Comparison of ENCODE assay signal across 8 mouse cellular contexts in genomic region chr3:96813591-96814244, GRCm38 (mm10). TPM values are rescaled to one million over a fixed set of nuclear protein-coding genes. Genes with fewer than 3 reads are reported as not detected.
DNase-seq lines count a peak whose midpoint lies in the region; ATAC-seq and TF ChIP-seq lines count a peak whose summit lies in the region.

No protein-coding gene starts in this region.

- H3K4me1 ChIP-seq in embryonic facial prominence, embryonic 13.5 days = peaks cover 24% of the 10 kb centered on the region
- H3K4me1 ChIP-seq in embryonic facial prominence, embryonic 10.5 days = peaks cover 14% of the 10 kb centered on the region
- 0 out of 2 replicates have a peak, but pooled peaks cover 3% of the 10 kb centered on the region for H3K4me1 ChIP-seq in intestine, postnatal 0 days (replicated peaks; ENCODE audit: control insufficient read depth, insufficient read depth, low read length)
- H3K4me1 ChIP-seq in lung, adult 2 months (ENCODE audit: control insufficient read depth, insufficient read depth, low read length) = no peaks in the 10 kb centered on the region
- H3K4me1 ChIP-seq in forebrain, embryonic 15.5 days = peaks cover 4% of the 10 kb centered on the region; the same call in 1 of the 2 replicates

- no peak overlapping the region for H3K27ac ChIP-seq in embryonic facial prominence, embryonic 13.5 days
- H3K27ac ChIP-seq in embryonic facial prominence, embryonic 10.5 days (replicated peaks) = no peak overlapping the region
- H3K27ac ChIP-seq in intestine, postnatal 0 days (ENCODE audit: low read depth, low read length) = no peak overlapping the region
- no peak overlapping the region for H3K27ac ChIP-seq in forebrain, embryonic 15.5 days (replicated peaks)

- TF ChIP-seq CTCF in intestine, postnatal 0 days (IDR thresholded peaks at IDR 0.05; ENCODE audit: low read depth) = no peak
- no peak for TF ChIP-seq CTCF in lung, adult 2 months (IDR thresholded peaks at IDR 0.05; ENCODE audit: insufficient read depth, low read length)

- H3K9me3 ChIP-seq in embryonic facial prominence, embryonic 13.5 days = no peaks in the 10 kb centered on the region
- 0 out of 2 replicates have a peak, but pooled peaks cover 6% of the 10 kb centered on the region for H3K9me3 ChIP-seq in embryonic facial prominence, embryonic 10.5 days
- H3K9me3 ChIP-seq in intestine, postnatal 0 days (ENCODE audit: control insufficient read depth) = no peaks in the 10 kb centered on the region
- H3K9me3 ChIP-seq in forebrain, embryonic 15.5 days = no peaks in the 10 kb centered on the region

- 48% methylated on average over 7 of the region's 7 CpGs for WGBS in embryonic facial prominence, embryonic 13.5 days
- whole genome bisulfite sequencing in embryonic facial prominence, embryonic 10.5 days = 67% methylated on average over 7 of the region's 7 CpGs
- WGBS in intestine, postnatal 0 days = 40% methylated on average over 7 of the region's 7 CpGs
- 30% methylated on average over 7 of the region's 7 CpGs for WGBS in lung, adult 2 months
- 69% methylated on average over 7 of the region's 7 CpGs for WGBS in forebrain, embryonic 15.5 days

- DNase-seq in embryonic facial prominence, embryonic 10.5 days (ENCODE audit: low spot score) = no peak
- peak; percentile 56 for DNase-seq in 416B (ENCODE audit: low read depth)
- peak; percentile 36 for DNase-seq in lung, adult 2 months
- DNase-seq in left cerebral cortex, adult 9 months (ENCODE audit: low spot score in 2 of 2) = no peak
- no peak for DNase-seq in gastrocnemius, postnatal 25 days

- ATAC-seq in embryonic facial prominence, embryonic 13.5 days (ENCODE audit: insufficient number of reproducible peaks, insufficient read depth, low FRiP score, low TSS enrichment, low read depth) = no peak
- peak; percentile 37 for ATAC-seq in intestine, postnatal 0 days
- no peak for ATAC-seq in forebrain, embryonic 15.5 days (replicated peaks)

- TF ChIP-seq POLR2A in lung, adult 2 months (IDR thresholded peaks at IDR 0.05; ENCODE audit: borderline replicate concordance, extremely low read depth, low read depth, low read length) = no peak

- peak overlapping the region; percentile 40; the same call in 1 of the 2 replicates for H3K4me2 ChIP-seq in embryonic facial prominence, embryonic 13.5 days
- peak overlapping the region; percentile 59 for H3K4me2 ChIP-seq in intestine, postnatal 0 days (replicated peaks; ENCODE audit: low read depth)
- no peak overlapping the region for H3K4me2 ChIP-seq in forebrain, embryonic 15.5 days (replicated peaks)

- H3K36me3 ChIP-seq in embryonic facial prominence, embryonic 13.5 days = no peaks in the 10 kb centered on the region
- no peaks in the 10 kb centered on the region for H3K36me3 ChIP-seq in embryonic facial prominence, embryonic 10.5 days (replicated peaks)
- no peaks in the 10 kb centered on the region for H3K36me3 ChIP-seq in intestine, postnatal 0 days (ENCODE audit: control insufficient read depth, insufficient read depth)
- no peaks in the 10 kb centered on the region for H3K36me3 ChIP-seq in forebrain, embryonic 15.5 days

- H3K27me3 ChIP-seq in embryonic facial prominence, embryonic 13.5 days = no peaks in the 10 kb centered on the region
- no peaks in the 10 kb centered on the region for H3K27me3 ChIP-seq in embryonic facial prominence, embryonic 10.5 days (replicated peaks; ENCODE audit: low read depth, poor library complexity, severe bottlenecking)
- H3K27me3 ChIP-seq in intestine, postnatal 0 days (replicated peaks; ENCODE audit: control insufficient read depth, insufficient read depth, low read length) = no peaks in the 10 kb centered on the region
- H3K27me3 ChIP-seq in forebrain, embryonic 15.5 days = no peaks in the 10 kb centered on the region

- no peak overlapping the region for H3K9ac ChIP-seq in embryonic facial prominence, embryonic 13.5 days
- H3K9ac ChIP-seq in intestine, postnatal 0 days (ENCODE audit: low read depth, low read length) = 0 out of 2 replicates have a peak overlapping the region, but pooled peaks have one; percentile 17
- no peak overlapping the region for H3K9ac ChIP-seq in forebrain, embryonic 15.5 days (replicated peaks)

- H3K4me3 ChIP-seq in embryonic facial prominence, embryonic 13.5 days = no peak overlapping the region
- H3K4me3 ChIP-seq in embryonic facial prominence, embryonic 10.5 days = no peak overlapping the region
- no peak overlapping the region for H3K4me3 ChIP-seq in intestine, postnatal 0 days (ENCODE audit: low read depth, low read length)
- no peak overlapping the region for H3K4me3 ChIP-seq in lung, adult 2 months (replicated peaks; ENCODE audit: extremely low read depth, low read depth, low read length)
- H3K4me3 ChIP-seq in forebrain, embryonic 15.5 days = no peak overlapping the region

RNA-seq across cellular contexts. Expression of gene Pdzk1, which starts 15.4 kb away (rescaled TPM):
- 0.85 TPM in 1 of 2 replicates, not detected in the other for polyA plus RNA-seq in embryonic facial prominence, embryonic 13.5 days (2015; fragmentation: Nextera tagmentation; extraction: Ambion mirVana)
- polyA plus RNA-seq in embryonic facial prominence, embryonic 10.5 days (2016; fragmentation: Nextera tagmentation; extraction: Ambion mirVana) = 0.24 TPM in 1 of 2 replicates, not detected in the other
- polyA plus RNA-seq in intestine, postnatal 0 days (2015; fragmentation: Nextera tagmentation; extraction: Ambion mirVana) = 224 and 258 TPM in 2 replicates
- polyA plus RNA-seq in lung, adult 2 months (2012; rRNA removed) = 0.06 and 0.14 TPM in 2 replicates
- not detected for total RNA-seq in gastrocnemius, postnatal 25 days (2021)
- 0.11 and 0.15 TPM in 2 replicates for polyA plus RNA-seq in forebrain, embryonic 15.5 days (2015; fragmentation: Nextera tagmentation; extraction: Ambion mirVana)

RNA-seq across cellular contexts. Expression of gene Cd160, which starts 15.4 kb away (rescaled TPM):
- polyA plus RNA-seq in embryonic facial prominence, embryonic 13.5 days (2015; fragmentation: Nextera tagmentation; extraction: Ambion mirVana) = 0.13 and 0.17 TPM in 2 replicates
- 0.14 and 0.19 TPM in 2 replicates for polyA plus RNA-seq in embryonic facial prominence, embryonic 10.5 days (2016; fragmentation: Nextera tagmentation; extraction: Ambion mirVana)
- 0.66 and 0.84 TPM in 2 replicates for polyA plus RNA-seq in intestine, postnatal 0 days (2015; fragmentation: Nextera tagmentation; extraction: Ambion mirVana)
- polyA plus RNA-seq in lung, adult 2 months (2012; rRNA removed) = 0.18 and 0.34 TPM in 2 replicates
- total RNA-seq in gastrocnemius, postnatal 25 days (2021) = not detected
- polyA plus RNA-seq in forebrain, embryonic 15.5 days (2015; fragmentation: Nextera tagmentation; extraction: Ambion mirVana) = 0.11 and 0.19 TPM in 2 replicates

Comparison
In these comparisons a context has a peak if more than half of its experiments do, and no peak if none do; other contexts are left out.
1. DNase-seq: peak in 416B (single experiment) and lung, adult 2 months (single experiment); none in embryonic facial prominence, embryonic 10.5 days (single experiment), left cerebral cortex, adult 9 months (0 of 2) and gastrocnemius, postnatal 25 days (single experiment).
2. RNA of gene Pdzk1, which starts 15.4 kb away (polyA plus RNA-seq): 224 to 258 TPM in intestine, postnatal 0 days; 0.24 TPM in embryonic facial prominence, embryonic 10.5 days, 0.11 to 0.15 TPM in forebrain, embryonic 15.5 days, 0.06 to 0.14 TPM in lung, adult 2 months and 0.85 TPM in embryonic facial prominence, embryonic 13.5 days; every median in the first group is over 100 times any median in the second.